Mouse (Mus musculus): Measurements from ENCODE around the gene Rimbp2. TPM values are rescaled to one million over a fixed set of nuclear protein-coding genes. Genes with fewer than 3 reads are reported as not detected.

Gene Rimbp2
- total and polyA plus RNA-seq, 2 experiments: not detected

DNA sequence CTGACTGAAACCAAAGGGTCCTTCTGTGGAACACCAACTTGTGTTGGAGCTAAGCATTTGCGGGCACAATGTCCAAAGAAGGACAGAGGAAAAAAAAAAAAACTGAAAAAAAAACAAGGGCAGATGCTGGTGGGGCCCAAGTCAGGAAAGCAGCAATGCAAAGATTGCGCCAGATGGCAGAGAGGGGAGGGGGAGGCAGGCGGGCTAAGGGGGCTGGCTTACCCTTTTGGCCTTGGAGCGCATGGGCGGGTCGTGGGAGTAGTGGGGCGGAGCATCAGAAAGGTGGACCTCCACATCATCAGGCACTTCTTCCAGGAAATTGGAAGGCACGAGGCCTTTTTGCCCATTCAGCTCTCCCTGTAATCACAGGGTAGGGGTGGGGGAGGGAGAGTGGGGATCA, 192.2 kb downstream of the Rimbp2 start:
- Histone ChIP-seq H3K79me2 (ENCODE audit: control insufficient read depth, insufficient read depth, low read length) (no peaks in the 10 kb centered on the region), H3K36me3 (ENCODE audit: control insufficient read depth, insufficient read depth, low read length) (no peaks in the 10 kb centered on the region), H3K27ac (replicated peaks; ENCODE audit: insufficient read depth, low read depth, low read length) (no peak overlapping the region), H3K27me3 (ENCODE audit: control insufficient read depth, insufficient read depth, low read length) (no peaks in the 10 kb centered on the region), H3K9ac (ENCODE audit: low read depth, low read length) (no peak overlapping the region), H3K4me3 (ENCODE audit: insufficient read depth, low read depth, low read length) (no peak overlapping the region), H3K4me1 (ENCODE audit: control insufficient read depth, insufficient read depth, low read length) (no peaks in the 10 kb centered on the region)
- 36% methylated on average over 8 of the region's 8 CpGs for WGBS
- no peak for TF ChIP-seq CTCF (IDR thresholded peaks at IDR 0.05; ENCODE audit: low read depth, low read length)
- TF ChIP-seq POLR2A (IDR thresholded peaks at IDR 0.05; ENCODE audit: extremely low read depth, insufficient read depth, low read length): no peak
- DNase-seq (ENCODE audit: extremely low read depth, low read depth, low spot score): no peak

DNA sequence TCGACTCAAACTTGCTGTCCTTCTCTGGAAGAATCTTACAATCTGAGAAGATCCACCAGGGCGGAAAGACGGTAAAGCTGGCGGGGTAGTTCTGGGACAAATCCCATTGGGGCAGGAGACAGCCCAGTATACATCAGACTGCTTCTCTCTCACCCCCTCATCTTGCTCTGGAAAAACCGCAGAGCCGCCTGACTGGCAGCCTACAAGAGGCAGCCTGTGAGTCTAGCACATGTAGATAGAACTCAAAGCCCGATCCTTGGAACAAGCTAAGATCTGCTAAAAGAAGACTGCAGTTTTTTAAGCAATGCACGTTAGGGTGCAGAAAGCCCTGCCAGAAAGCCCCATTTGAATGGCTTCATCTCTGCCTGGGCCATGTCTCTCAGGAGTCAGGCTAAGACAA, 207.0 kb downstream of the Rimbp2 start:
- Histone ChIP-seq H3K4me1 (ENCODE audit: control insufficient read depth, insufficient read depth, low read length) (no peaks in the 10 kb centered on the region), H3K36me3 (ENCODE audit: control insufficient read depth, insufficient read depth, low read length) (no peaks in the 10 kb centered on the region), H3K27me3 (ENCODE audit: control insufficient read depth, insufficient read depth, low read length) (no peaks in the 10 kb centered on the region), H3K79me2 (ENCODE audit: control insufficient read depth, insufficient read depth, low read length) (no peaks in the 10 kb centered on the region), H3K4me3 (ENCODE audit: insufficient read depth, low read depth, low read length) (no peak overlapping the region), H3K9ac (ENCODE audit: low read depth, low read length) (no peak overlapping the region), H3K27ac (replicated peaks; ENCODE audit: insufficient read depth, low read depth, low read length) (no peak overlapping the region)
- WGBS: 75% methylated on average over 8 of the region's 8 CpGs
- no peak for TF ChIP-seq CTCF (IDR thresholded peaks at IDR 0.05; ENCODE audit: low read depth, low read length)
- TF ChIP-seq POLR2A (IDR thresholded peaks at IDR 0.05; ENCODE audit: extremely low read depth, insufficient read depth, low read length): no peak
- DNase-seq (ENCODE audit: extremely low read depth, low read depth, low spot score): no peak

DNA sequence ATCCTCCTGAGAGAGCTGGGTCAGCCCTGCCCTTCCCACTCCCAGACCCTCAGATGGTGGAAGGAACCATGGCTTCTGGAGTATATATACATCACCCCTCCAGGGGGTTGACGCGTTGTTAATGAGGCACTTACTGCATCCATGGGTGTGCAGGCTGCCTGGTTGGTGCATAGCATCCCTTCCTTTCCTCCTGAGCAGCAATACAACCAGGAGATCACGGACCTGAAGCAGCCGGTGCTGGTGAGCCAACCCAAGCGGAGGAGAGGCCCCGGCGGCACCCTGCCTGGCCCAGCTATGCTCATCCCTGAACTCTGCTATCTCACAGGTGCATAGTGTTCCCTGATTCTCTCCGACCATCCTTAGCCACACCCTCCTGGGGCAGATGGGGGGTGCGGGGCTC, 208.1 kb downstream of the Rimbp2 start:
- DNase-seq (ENCODE audit: extremely low read depth, low read depth, low spot score): no peak
- no peak overlapping the region for H3K27ac ChIP-seq (replicated peaks; ENCODE audit: insufficient read depth, low read depth, low read length)
- no peak overlapping the region for H3K4me3 ChIP-seq (ENCODE audit: insufficient read depth, low read depth, low read length)
- H3K27me3 ChIP-seq (ENCODE audit: control insufficient read depth, insufficient read depth, low read length): no peaks in the 10 kb centered on the region
- WGBS: 68% methylated on average over 9 of the region's 9 CpGs
- H3K79me2 ChIP-seq (ENCODE audit: control insufficient read depth, insufficient read depth, low read length): no peaks in the 10 kb centered on the region
- no peak for TF ChIP-seq CTCF (IDR thresholded peaks at IDR 0.05; ENCODE audit: low read depth, low read length)
- H3K36me3 ChIP-seq (ENCODE audit: control insufficient read depth, insufficient read depth, low read length): no peaks in the 10 kb centered on the region
- H3K4me1 ChIP-seq (ENCODE audit: control insufficient read depth, insufficient read depth, low read length): no peaks in the 10 kb centered on the region
- no peak overlapping the region for H3K9ac ChIP-seq (ENCODE audit: low read depth, low read length)

DNA sequence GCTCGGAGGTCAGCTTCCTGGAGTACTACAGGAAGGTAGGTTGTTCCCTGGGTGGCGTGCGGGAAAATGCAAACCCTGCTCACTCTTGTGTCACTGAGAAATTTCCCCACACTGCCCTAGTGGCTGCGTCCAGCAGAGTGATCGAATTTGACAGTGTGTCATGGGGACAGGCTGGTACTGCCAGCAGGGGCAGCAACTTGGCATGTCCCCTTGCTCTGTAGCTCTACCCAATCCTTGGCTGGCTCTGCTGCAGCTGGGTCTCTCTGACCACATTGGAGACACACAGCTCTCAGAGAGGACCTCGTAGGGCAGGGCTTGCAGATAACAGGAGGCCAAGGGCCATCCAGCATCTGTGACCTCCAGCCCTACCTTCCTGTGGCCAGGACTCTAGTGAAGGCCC, 208.9 kb downstream of the Rimbp2 start:
- 77% methylated on average over 6 of the region's 6 CpGs for WGBS
- no peak for TF ChIP-seq CTCF (IDR thresholded peaks at IDR 0.05; ENCODE audit: low read depth, low read length)
- no peak for TF ChIP-seq POLR2A (IDR thresholded peaks at IDR 0.05; ENCODE audit: extremely low read depth, insufficient read depth, low read length)
- H3K27ac ChIP-seq (replicated peaks; ENCODE audit: insufficient read depth, low read depth, low read length): no peak overlapping the region

DNA sequence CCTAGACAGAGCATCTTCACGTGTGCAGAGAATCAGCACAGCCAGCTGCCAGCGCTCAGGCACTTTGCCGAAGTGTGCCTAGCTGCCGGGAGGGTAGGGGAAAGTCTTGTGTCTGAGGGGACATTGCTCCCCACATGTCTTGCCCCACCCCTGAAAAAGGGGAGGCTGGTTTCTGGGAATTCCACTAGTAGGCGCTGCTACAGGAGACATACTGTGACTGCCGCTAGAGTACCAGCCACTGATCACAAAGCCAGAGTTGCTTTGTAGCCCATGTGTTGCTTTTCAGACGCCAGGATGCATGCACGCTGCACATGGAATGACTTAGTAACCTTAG, 213.5 kb downstream of the Rimbp2 start:
- no peaks in the 10 kb centered on the region for H3K27me3 ChIP-seq (ENCODE audit: control insufficient read depth, insufficient read depth, low read length)
- no peak overlapping the region for H3K27ac ChIP-seq (replicated peaks; ENCODE audit: insufficient read depth, low read depth, low read length)
- no peak for DNase-seq (ENCODE audit: extremely low read depth, low read depth, low spot score)
- H3K4me1 ChIP-seq (ENCODE audit: control insufficient read depth, insufficient read depth, low read length): no peaks in the 10 kb centered on the region
- no peaks in the 10 kb centered on the region for H3K36me3 ChIP-seq (ENCODE audit: control insufficient read depth, insufficient read depth, low read length)
- 40% methylated on average over 8 of the region's 8 CpGs for whole genome bisulfite sequencing
- H3K4me3 ChIP-seq (ENCODE audit: insufficient read depth, low read depth, low read length): no peak overlapping the region
- H3K9ac ChIP-seq (ENCODE audit: low read depth, low read length): no peak overlapping the region
- no peak for TF ChIP-seq CTCF (IDR thresholded peaks at IDR 0.05; ENCODE audit: low read depth, low read length)
- H3K79me2 ChIP-seq (ENCODE audit: control insufficient read depth, insufficient read depth, low read length): no peaks in the 10 kb centered on the region

More for the DNA sequence above, 208.9 kb downstream of the Rimbp2 start:
- H3K4me3 ChIP-seq (ENCODE audit: insufficient read depth, low read depth, low read length): no peak overlapping the region
- H3K27me3 ChIP-seq (ENCODE audit: control insufficient read depth, insufficient read depth, low read length): no peaks in the 10 kb centered on the region
- H3K36me3 ChIP-seq (ENCODE audit: control insufficient read depth, insufficient read depth, low read length): no peaks in the 10 kb centered on the region
- no peaks in the 10 kb centered on the region for H3K4me1 ChIP-seq (ENCODE audit: control insufficient read depth, insufficient read depth, low read length)
- no peaks in the 10 kb centered on the region for H3K79me2 ChIP-seq (ENCODE audit: control insufficient read depth, insufficient read depth, low read length)
- no peak for DNase-seq (ENCODE audit: extremely low read depth, low read depth, low spot score)
- H3K9ac ChIP-seq (ENCODE audit: low read depth, low read length): no peak overlapping the region

DNA sequence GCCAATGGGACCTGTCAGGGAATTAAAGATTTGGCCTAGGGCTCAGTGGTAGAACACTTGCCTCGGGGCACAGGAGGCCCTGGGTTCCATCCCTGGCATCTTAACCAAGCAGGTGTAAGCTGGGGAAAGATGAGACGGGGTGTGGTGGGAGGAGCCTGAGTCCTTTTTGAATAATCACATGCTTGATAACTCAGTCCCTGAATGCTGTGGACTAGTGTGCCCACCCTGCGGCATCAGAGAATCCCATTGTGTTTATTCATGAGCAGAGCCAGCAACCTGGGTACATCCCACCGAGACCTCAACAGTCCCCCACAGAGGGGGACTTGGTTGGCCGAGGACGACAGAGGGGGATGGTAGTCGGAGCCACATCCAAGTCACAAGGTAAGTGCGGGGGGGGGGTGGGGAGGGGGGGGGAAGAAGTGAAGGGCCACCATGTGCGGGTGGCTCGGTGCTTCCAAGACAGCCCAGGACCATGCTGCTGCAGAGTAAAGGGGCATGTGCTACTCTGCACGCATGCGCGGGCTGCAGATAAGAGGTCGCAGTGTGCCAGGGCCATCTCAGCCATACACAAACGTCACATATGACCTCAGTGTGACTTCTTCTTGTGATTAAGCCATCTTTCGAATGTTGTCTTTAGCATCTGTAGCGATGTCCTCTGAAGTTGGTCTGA, 214.0 kb downstream of the Rimbp2 start:
- H3K9ac ChIP-seq (ENCODE audit: low read depth, low read length): no peak overlapping the region
- TF ChIP-seq CTCF (IDR thresholded peaks at IDR 0.05; ENCODE audit: low read depth, low read length): no peak
- no peak for TF ChIP-seq POLR2A (IDR thresholded peaks at IDR 0.05; ENCODE audit: extremely low read depth, insufficient read depth, low read length)
- H3K4me3 ChIP-seq (ENCODE audit: insufficient read depth, low read depth, low read length): no peak overlapping the region
- H3K27ac ChIP-seq (replicated peaks; ENCODE audit: insufficient read depth, low read depth, low read length): no peak overlapping the region
- WGBS: 48% methylated on average over 17 of the region's 17 CpGs
- H3K79me2 ChIP-seq (ENCODE audit: control insufficient read depth, insufficient read depth, low read length): no peaks in the 10 kb centered on the region
- H3K27me3 ChIP-seq (ENCODE audit: control insufficient read depth, insufficient read depth, low read length): no peaks in the 10 kb centered on the region
- no peaks in the 10 kb centered on the region for H3K36me3 ChIP-seq (ENCODE audit: control insufficient read depth, insufficient read depth, low read length)
- no peak for DNase-seq (ENCODE audit: extremely low read depth, low read depth, low spot score)
- no peaks in the 10 kb centered on the region for H3K4me1 ChIP-seq (ENCODE audit: control insufficient read depth, insufficient read depth, low read length)

All from liver, adult 2 months (tissue).